Mouse (Mus musculus) MEL (cell line): ENCODE measurements at regions not wholly inside any gene's neighbourhood (a gene's known extent, or its start where the extent isn't known, plus 50 kb on each side); places are given as distances from the start of the nearest gene placed in this dataset.

ENCODE experiments used
- DNase-seq: peaks from one replicate; pipeline ENCODE4 v3.0.0; 2011; ENCODE audit warnings: low read depth, low spot score
- H3K27ac ChIP-seq: 2 replicates; pipeline ENCODE4 v1.5.1; 2012; ENCODE audit warnings: low read depth, mild to moderate bottlenecking, control low read depth, low read length, moderate library complexity; ENCODE audit not compliant: control insufficient read depth
- H3K27me3 ChIP-seq, 2 experiments: fragments of 150-350 bp in 1 of 2; sonication (generic) in 1 of 2; 2 replicates each; pipeline ENCODE4 v1.6.1; 2012; ENCODE audit warnings: low read length in 2 of 2, mild to moderate bottlenecking in 2 of 2, improper control_type of control experiment in 1 of 2, moderate library complexity in 1 of 2; ENCODE audit not compliant: insufficient read depth in 2 of 2, control insufficient read depth in 1 of 2
- H3K36me3 ChIP-seq, 2 experiments: 2 replicates each; pipeline ENCODE4 v1.6.1; 2012 to 2014; ENCODE audit warnings: low read length in 2 of 2, improper control_type of control experiment in 1 of 2, inconsistent platforms in 1 of 2, mild to moderate bottlenecking in 1 of 2; ENCODE audit not compliant: insufficient read depth in 2 of 2, control insufficient read depth in 1 of 2
- H3K4me1 ChIP-seq, 2 experiments: fragments of 150-350 bp in 1 of 2; sonication (generic) in 1 of 2; 2 replicates each; pipeline ENCODE4 v1.6.1; 2012; ENCODE audit warnings: low read length in 2 of 2, improper control_type of control experiment in 1 of 2, mild to moderate bottlenecking in 1 of 2; ENCODE audit not compliant: insufficient read depth in 2 of 2, control insufficient read depth in 1 of 2
- H3K4me3 ChIP-seq, 2 experiments: fragments of 150-350 bp in 1 of 2; sonication (generic) in 1 of 2; 2 replicates each; pipeline ENCODE4 v1.5.1; 2012; ENCODE audit warnings: low read depth in 2 of 2, low read length in 2 of 2, mild to moderate bottlenecking in 2 of 2, moderate library complexity in 2 of 2, control low read depth in 1 of 2, improper control_type of control experiment in 1 of 2; ENCODE audit not compliant: control insufficient read depth in 1 of 2, insufficient read depth in 1 of 2
- H3K79me2 ChIP-seq: 2 replicates; pipeline ENCODE4 v1.6.1; 2012; ENCODE audit warnings: mild to moderate bottlenecking, low read length, moderate library complexity; ENCODE audit not compliant: control insufficient read depth, poor library complexity, insufficient read depth
- H3K9ac ChIP-seq: 2 replicates; pipeline ENCODE4 v1.6.1; 2012; ENCODE audit warnings: low read depth, mild to moderate bottlenecking, control low read depth, low read length, moderate library complexity; ENCODE audit not compliant: control insufficient read depth, poor library complexity, severe bottlenecking
- H3K9me3 ChIP-seq: fragments of 150-350 bp; sonication (generic); replicated peaks from 2 replicates; pipeline ENCODE4 v1.6.1; 2012; ENCODE audit warnings: mild to moderate bottlenecking, low read length, improper control_type of control experiment, moderate library complexity; ENCODE audit not compliant: insufficient read depth
- BHLHE40 ChIP-seq: IDR thresholded peaks from 2 replicates; pipeline ENCODE4 v1.6.1; 2012; ENCODE audit warnings: low read depth, mild to moderate bottlenecking, inconsistent platforms, low read length, improper control_type of control experiment, borderline replicate concordance
- CHD2 ChIP-seq: IDR thresholded peaks from 2 replicates; pipeline ENCODE4 v1.6.1; 2011; ENCODE audit warnings: low read length, improper control_type of control experiment
- CTCF ChIP-seq, 3 experiments: IDR thresholded peaks in 2 of 3; conservative IDR thresholded peaks in 1 of 3; 2 replicates each; pipeline ENCODE4 v1.5.1; 2011 to 2012; ENCODE audit warnings: low read length in 3 of 3, low read depth in 2 of 3, mild to moderate bottlenecking in 2 of 3, improper control_type of control experiment in 1 of 3, inconsistent platforms in 1 of 3, mixed read lengths in 1 of 3, moderate library complexity in 1 of 3; ENCODE audit not compliant: control insufficient read depth in 1 of 3, insufficient read depth in 1 of 3, poor library complexity in 1 of 3, severe bottlenecking in 1 of 3
- ELF1 ChIP-seq: IDR thresholded peaks from 2 replicates; pipeline ENCODE4 v1.6.1; 2014; ENCODE audit warnings: low read depth, mild to moderate bottlenecking, inconsistent platforms, low read length, improper control_type of control experiment, moderate library complexity
- EP300 ChIP-seq, 2 experiments: IDR thresholded peaks; 2 replicates each; pipeline ENCODE4 v1.6.1; 2011; ENCODE audit warnings: improper control_type of control experiment in 2 of 2, low read length in 2 of 2, low read depth in 1 of 2, mild to moderate bottlenecking in 1 of 2
- ETS1 ChIP-seq: IDR thresholded peaks from 2 replicates; pipeline ENCODE4 v1.6.1; 2012; ENCODE audit warnings: low read depth, mild to moderate bottlenecking, inconsistent platforms, low read length, improper control_type of control experiment, moderate library complexity
- GATA1 ChIP-seq: IDR thresholded peaks from 2 replicates; pipeline ENCODE4 v1.6.1; 2011; ENCODE audit warnings: low read depth, low read length, improper control_type of control experiment
- JUND ChIP-seq: IDR thresholded peaks from 2 replicates; pipeline ENCODE4 v1.6.1; 2011; ENCODE audit warnings: low read depth, mild to moderate bottlenecking, improper control_type of control experiment, low read length
- MAX ChIP-seq: IDR thresholded peaks from 2 replicates; pipeline ENCODE4 v1.6.1; 2011; ENCODE audit warnings: low read length, improper control_type of control experiment
- MYC ChIP-seq: IDR thresholded peaks from 2 replicates; pipeline ENCODE4 v1.6.1; 2011; ENCODE audit warnings: low read depth, mild to moderate bottlenecking, low read length, improper control_type of control experiment, moderate library complexity
- NELFE ChIP-seq: IDR thresholded peaks from 2 replicates; pipeline ENCODE4 v1.6.1; 2011; ENCODE audit warnings: low read depth, low read length, improper control_type of control experiment
- POLR2AphosphoS5 ChIP-seq: IDR thresholded peaks from 2 replicates; pipeline ENCODE4 v1.6.1; 2012; ENCODE audit warnings: low read depth, borderline replicate concordance, mild to moderate bottlenecking, inconsistent platforms, low read length, moderate library complexity, mixed read lengths
- RCOR1 ChIP-seq: IDR thresholded peaks from 2 replicates; pipeline ENCODE4 v1.6.1; 2012; ENCODE audit warnings: low read depth, mild to moderate bottlenecking, inconsistent platforms, low read length, improper control_type of control experiment
- SIN3A ChIP-seq: IDR thresholded peaks from 2 replicates; pipeline ENCODE4 v1.6.1; 2012; ENCODE audit warnings: low read length, improper control_type of control experiment, inconsistent platforms
- SMC3 ChIP-seq: IDR thresholded peaks from 2 replicates; pipeline ENCODE4 v1.6.1; 2011; ENCODE audit warnings: low read depth, low read length, improper control_type of control experiment
- TAL1 ChIP-seq: IDR thresholded peaks from 2 replicates; pipeline ENCODE4 v1.6.1; 2012; ENCODE audit warnings: mild to moderate bottlenecking, inconsistent platforms, low read length, moderate library complexity, mixed read lengths
- TCF12 ChIP-seq: IDR thresholded peaks from 2 replicates; pipeline ENCODE4 v1.6.1; 2014; ENCODE audit warnings: low read depth, mild to moderate bottlenecking, inconsistent platforms, low read length, improper control_type of control experiment, moderate library complexity
- ZC3H11A ChIP-seq: IDR thresholded peaks from 2 replicates; pipeline ENCODE4 v1.6.1; 2012; ENCODE audit warnings: low read depth, mild to moderate bottlenecking, inconsistent platforms, low read length, improper control_type of control experiment
- ZMIZ1 ChIP-seq: IDR thresholded peaks from 2 replicates; pipeline ENCODE4 v1.6.1; 2012; ENCODE audit warnings: low read depth, mild to moderate bottlenecking, inconsistent platforms, low read length, improper control_type of control experiment, moderate library complexity
- ZNF384 ChIP-seq: IDR thresholded peaks from 2 replicates; pipeline ENCODE4 v1.6.1; 2012; ENCODE audit warnings: low read depth, mild to moderate bottlenecking, inconsistent platforms, low read length, improper control_type of control experiment

DNA sequence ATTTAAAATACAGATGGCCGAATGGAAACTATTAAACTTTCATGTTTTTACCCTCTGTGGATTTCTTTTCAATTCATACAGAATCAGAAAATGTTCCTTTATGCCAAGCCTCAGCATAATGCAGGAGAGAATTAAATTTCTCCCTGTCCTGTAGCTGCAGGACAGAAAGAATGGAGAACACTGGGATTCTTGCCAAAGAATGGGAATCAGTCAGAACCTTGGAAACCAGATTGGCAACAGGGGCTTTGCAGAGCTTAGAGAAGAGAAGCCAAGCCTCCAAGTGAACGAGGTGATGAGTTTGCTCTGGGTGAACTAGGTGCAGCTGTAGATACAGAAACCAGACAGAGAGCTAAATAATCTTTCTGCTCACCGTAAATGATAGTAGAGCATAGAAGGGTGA, 64.6 kb downstream of the Npy5r start:
- Histone ChIP-seq H3K9me3 (no peaks in the 10 kb centered on the region), H3K4me3 (no peak overlapping the region), H3K36me3 (no peaks in the 10 kb centered on the region), H3K9ac (no peak overlapping the region), H3K27ac (no peak overlapping the region), H3K79me2 (no peaks in the 10 kb centered on the region), H3K27me3 (no peaks in the 10 kb centered on the region), H3K4me1 (no peaks in the 10 kb centered on the region)
- DNase-seq = no peak
- TF ChIP-seq ZNF384 = no peak
- no peak for TF ChIP-seq POLR2AphosphoS5
- TF ChIP-seq JUND = no peak
- no peak for TF ChIP-seq ZMIZ1
- TF ChIP-seq MYC = no peak
- no peak for TF ChIP-seq SIN3A
- TF ChIP-seq CHD2 = no peak
- TF ChIP-seq TAL1 = no peak
- TF ChIP-seq EP300 (IDR thresholded peaks at IDR 0.05; ENCODE audit: low read depth in 1 of 2, low read length in 2 of 2) = no peak
- no peak for TF ChIP-seq TCF12
- TF ChIP-seq BHLHE40 = no peak
- TF ChIP-seq SMC3 = no peak
- TF ChIP-seq ZC3H11A = no peak
- TF ChIP-seq RCOR1 = no peak

DNA sequence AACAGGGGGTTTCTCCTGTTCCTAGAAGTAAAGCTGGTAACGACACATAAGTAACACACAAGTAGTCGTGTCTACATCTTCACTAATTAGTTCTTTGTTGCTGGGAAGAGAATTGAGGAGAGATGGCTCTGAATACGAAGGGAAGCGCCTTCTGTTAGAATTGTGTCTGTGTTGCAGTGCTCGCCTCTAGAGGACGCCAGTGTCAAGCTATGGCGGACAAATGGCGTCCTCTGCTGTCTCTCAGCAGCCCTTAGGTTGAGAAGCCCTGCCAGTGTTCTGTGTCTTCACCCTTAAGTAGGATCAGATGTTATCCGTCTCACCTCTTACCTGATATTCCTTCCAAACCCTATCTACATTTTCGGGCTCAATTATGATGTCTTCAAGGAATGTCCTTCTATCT, 64.1 kb downstream of the Npy5r start:
- H3K4me1 ChIP-seq = no peaks in the 10 kb centered on the region
- H3K4me3 ChIP-seq = no peak overlapping the region
- H3K36me3 ChIP-seq = no peaks in the 10 kb centered on the region
- H3K9ac ChIP-seq = no peak overlapping the region
- TF ChIP-seq NELFE (no peak), ELF1 (no peak), ETS1 (no peak), CTCF (IDR thresholded peaks at IDR 0.05 in 2 of 3, conservative IDR thresholded peaks at IDR 0.05 in 1 of 3; ENCODE audit: control insufficient read depth in 1 of 3, insufficient read depth in 1 of 3, low read depth in 2 of 3, low read length in 3 of 3, poor library complexity in 1 of 3, severe bottlenecking in 1 of 3) (0 out of 6 replicates have a peak, but pooled peaks of 1 of the 3 experiments have one; percentile 7), ZC3H11A (no peak), MAX (no peak), GATA1 (no peak)
- H3K79me2 ChIP-seq = no peaks in the 10 kb centered on the region
- no peaks in the 10 kb centered on the region for H3K27me3 ChIP-seq
- no peak overlapping the region for H3K27ac ChIP-seq
- no peaks in the 10 kb centered on the region for H3K9me3 ChIP-seq
- no peak for DNase-seq
